Mouse (Mus musculus) embryonic facial prominence, embryonic 11.5 days (tissue): Measurements from ENCODE around the gene Zfp385c. TPM values are rescaled to one million over a fixed set of nuclear protein-coding genes. Genes with fewer than 3 reads are reported as not detected.

Experiments used
- polyA plus RNA-seq: library from polyadenylated mRNA; unstranded; fragments of >200 nt; fragmentation: Nextera tagmentation; extraction: Ambion mirVana; gene quantifications from 2 replicates; pipeline ENCODE4 v1.2.1, GENCODE M21; 2014

Gene Zfp385c
- polyA plus RNA-seq, 1 experiment from 2014 or later: 1.2 TPM

Other genes starting within 250 kb of the Zfp385c start
- gene Klhl11, start 219.7 kb downstream of the Zfp385c start, polyA plus RNA-seq: 13.1 and 13.2 TPM in 2 replicates
- gene Acly, start 164.5 kb downstream of the Zfp385c start, polyA plus RNA-seq: 200 and 210 TPM in 2 replicates
- 0.79 and 1.4 TPM in 2 replicates for gene Ttc25, start 146.8 kb downstream of the Zfp385c start, polyA plus RNA-seq
- 20.0 and 23.6 TPM in 2 replicates for gene Cnp, start 117.6 kb downstream of the Zfp385c start, polyA plus RNA-seq
- gene Nkiras2, start 73.2 kb downstream of the Zfp385c start, polyA plus RNA-seq: 79.5 and 93.0 TPM in 2 replicates
- 80.0 and 83.9 TPM in 2 replicates for gene Dnajc7, start 72.3 kb downstream of the Zfp385c start, polyA plus RNA-seq
- 1.2 and 1.8 TPM in 2 replicates for gene Dhx58, start 11.8 kb upstream of the Zfp385c start, polyA plus RNA-seq
- gene Kat2a, start 20.0 kb upstream of the Zfp385c start, polyA plus RNA-seq: 49.9 and 55.9 TPM in 2 replicates
- not detected in 2 replicates for gene Hspb9, start 21.4 kb upstream of the Zfp385c start, polyA plus RNA-seq
- 76.6 and 86.1 TPM in 2 replicates for gene Rab5c, start 45.8 kb upstream of the Zfp385c start, polyA plus RNA-seq
- 0.50 and 0.56 TPM in 2 replicates for gene Kcnh4, start 67.5 kb upstream of the Zfp385c start, polyA plus RNA-seq
- gene Hcrt, start 70.5 kb upstream of the Zfp385c start, polyA plus RNA-seq: not detected in 2 replicates
- gene Ghdc, start 78.5 kb upstream of the Zfp385c start, polyA plus RNA-seq: 1.4 and 1.5 TPM in 2 replicates
- gene Stat5b, start 158.3 kb upstream of the Zfp385c start, polyA plus RNA-seq: 17.9 and 18.1 TPM in 2 replicates
- 1.6 and 1.9 TPM in 2 replicates for gene Stat5a, start 166.9 kb upstream of the Zfp385c start, polyA plus RNA-seq
- 22.5 and 23.5 TPM in 2 replicates for gene Stat3, start 247.1 kb upstream of the Zfp385c start, polyA plus RNA-seq